Mouse (Mus musculus) monocyte, adult 5-6 weeks (primary cell): ENCODE measurements at regions not wholly inside any gene's neighbourhood (a gene's known extent, or its start where the extent isn't known, plus 50 kb on each side); places are given as distances from the start of the nearest gene placed in this dataset.
A peak's percentile ranks its signal among the peaks of the same experiment; 100 is the strongest.
"Not testable (repeated sequence)": the region's sequence is repeated elsewhere in the genome, so short reads cannot be mapped to it uniquely, and the experiment has no call there.

ENCODE experiments used
- ATAC-seq: fragments of 153-309, 156-312 bp; replicated peaks from 2 replicates; pipeline ENCODE4 v1.8.0; 2017; ENCODE audit warnings: mild to moderate bottlenecking; ENCODE audit not compliant: low TSS enrichment, insufficient number of reproducible peaks, severe bottlenecking, poor library complexity, low FRiP score

GRCm38 (mm10) chr4:28064935-28065334, 748.0 kb upstream of the Epha7 start:
- ATAC-seq, result no peak

GRCm38 (mm10) chr4:28065828-28066227, 747.1 kb upstream of the Epha7 start:
- no peak for ATAC-seq

- ATAC-seq, result no peak
Measured at GRCm38 (mm10) chr4:28079030-28079429, 733.9 kb upstream of the Epha7 start.

GRCm38 (mm10) chr4:28092854-28093253, 720.1 kb upstream of the Epha7 start:
- no peak for ATAC-seq

- no peak for ATAC-seq
Measured at GRCm38 (mm10) chr4:28143165-28143564, 669.8 kb upstream of the Epha7 start.

GRCm38 (mm10) chr4:28155116-28155515, 657.8 kb upstream of the Epha7 start:
- no peak for ATAC-seq

- peak; percentile 100 for ATAC-seq
Measured at GRCm38 (mm10) chr4:28176771-28177170, 636.2 kb upstream of the Epha7 start.

GRCm38 (mm10) chr4:28190861-28191260, 622.1 kb upstream of the Epha7 start:
- ATAC-seq, result no peak

- ATAC-seq, result no peak
Measured at GRCm38 (mm10) chr4:28227594-28228208, 585.2 kb upstream of the Epha7 start.

- ATAC-seq, result not testable (repeated sequence)
Measured at GRCm38 (mm10) chr4:28235516-28235915, 577.4 kb upstream of the Epha7 start.

GRCm38 (mm10) chr4:28242272-28242671, 570.7 kb upstream of the Epha7 start:
- ATAC-seq, result no peak
